Mouse (Mus musculus) hindbrain, embryonic 12.5 days (tissue): Measurements from ENCODE around the gene Baiap2l2. TPM values are rescaled to one million over a fixed set of nuclear protein-coding genes. Genes with fewer than 3 reads are reported as not detected.
"Not testable (repeated sequence)": the region's sequence is repeated elsewhere in the genome, so short reads cannot be mapped to it uniquely, and the experiment has no call there.

Source experiments
- ATAC-seq: fragments of 200-750 bp; cut with Nextera tagmentation; 2 replicates; pipeline ENCODE4 v1.8.0; 2017; ENCODE audit warnings: moderate TSS enrichment; ENCODE audit not compliant: low FRiP score
- H3K27ac ChIP-seq: fragments of 300-500 bp; sonication (generic); 2 replicates; pipeline ENCODE4 v1.5.1; 2016; ENCODE audit warnings: mild to moderate bottlenecking
- H3K27me3 ChIP-seq: fragments of 300-500 bp; sonication (generic); 2 replicates; pipeline ENCODE4 v1.6.1; 2016; ENCODE audit warnings: mild to moderate bottlenecking
- H3K36me3 ChIP-seq: fragments of 300-500 bp; sonication (generic); 2 replicates; pipeline ENCODE4 v1.6.1; 2016; ENCODE audit warnings: mild to moderate bottlenecking
- H3K4me1 ChIP-seq: fragments of 300-500 bp; sonication (generic); 2 replicates; pipeline ENCODE4 v1.6.1; 2016
- H3K4me2 ChIP-seq: fragments of 300-500 bp; sonication (generic); replicated peaks from 2 replicates; pipeline ENCODE4 v1.6.1; 2016; ENCODE audit warnings: mild to moderate bottlenecking
- H3K4me3 ChIP-seq: fragments of 300-500 bp; sonication (generic); 2 replicates; pipeline ENCODE4 v1.5.1; 2016; ENCODE audit warnings: mild to moderate bottlenecking
- H3K9ac ChIP-seq: fragments of 300-500 bp; sonication (generic); 2 replicates; pipeline ENCODE4 v1.6.1; 2016; ENCODE audit warnings: mild to moderate bottlenecking, moderate library complexity
- H3K9me3 ChIP-seq: fragments of 300-500 bp; sonication (generic); replicated peaks from 2 replicates; pipeline ENCODE4 v1.6.1; 2016; ENCODE audit warnings: mild to moderate bottlenecking
- WGBS: fragments of 180-500 bp; shearing (Covaris S2); methylation state at CpG from one replicate; pipeline ENCODE4 v1.1.7; 2016; 5-methylcytosine and 5-hydroxymethylcytosine counted together
- polyA plus RNA-seq: library from polyadenylated mRNA; unstranded; fragments of >200 nt; fragmentation: Nextera tagmentation; extraction: Ambion mirVana; gene quantifications from 2 replicates; pipeline ENCODE4 v1.2.1, GENCODE M21; 2016

The Baiap2l2 gene
- polyA plus RNA-seq, 1 experiment from 2014 or later, result 0.92 TPM

GRCm38 (mm10) chr15:79251168-79251567 is 34.2 kb downstream of the Baiap2l2 start:
- no peak for ATAC-seq
- Histone ChIP-seq H3K27me3 (peaks cover 55% of the 10 kb centered on the region), H3K27ac (no peak overlapping the region), H3K36me3 (peaks cover 32% of the 10 kb centered on the region), H3K4me1 (peaks cover 11% of the 10 kb centered on the region), H3K4me3 (no peak overlapping the region), H3K9me3 (no peaks in the 10 kb centered on the region), H3K9ac (no peak overlapping the region), H3K4me2 (no peak overlapping the region)
- WGBS, result 59% methylated on average over 7 of the region's 7 CpGs

- peaks cover 50% of the 10 kb centered on the region for H3K27me3 ChIP-seq
- 83% methylated on average over 2 of the region's 2 CpGs for WGBS
These were observed 35.1 kb downstream of the Baiap2l2 start for GRCm38 (mm10) chr15:79250236-79250635.

GRCm38 (mm10) chr15:79245321-79245720 is 40.0 kb downstream of the Baiap2l2 start:
- Histone ChIP-seq H3K9ac (no peak overlapping the region), H3K9me3 (no peaks in the 10 kb centered on the region), H3K4me2 (no peak overlapping the region), H3K4me1 (peaks cover 5% of the 10 kb centered on the region; the same call in 1 of the 2 replicates), H3K36me3 (peaks cover 68% of the 10 kb centered on the region), H3K4me3 (no peak overlapping the region), H3K27me3 (peaks cover 3% of the 10 kb centered on the region), H3K27ac (no peak overlapping the region)
- no peak for ATAC-seq
- WGBS, result 93% methylated on average over 3 of the region's 3 CpGs

More at GRCm38 (mm10) chr15:79250236-79250635, 35.1 kb downstream of the Baiap2l2 start:
- Histone ChIP-seq H3K4me2 (no peak overlapping the region), H3K9me3 (no peaks in the 10 kb centered on the region), H3K4me1 (peaks cover 11% of the 10 kb centered on the region), H3K27ac (no peak overlapping the region), H3K9ac (no peak overlapping the region), H3K36me3 (peaks cover 41% of the 10 kb centered on the region), H3K4me3 (no peak overlapping the region)
- no peak for ATAC-seq

- Histone ChIP-seq H3K4me1 (peaks cover 5% of the 10 kb centered on the region; the same call in 1 of the 2 replicates), H3K9me3 (no peaks in the 10 kb centered on the region), H3K4me3 (no peak overlapping the region), H3K27me3 (no peaks in the 10 kb centered on the region; the same call in 1 of the 2 replicates), H3K4me2 (no peak overlapping the region), H3K27ac (no peak overlapping the region), H3K36me3 (peaks cover 74% of the 10 kb centered on the region), H3K9ac (no peak overlapping the region)
- WGBS, result 72% methylated on average over 7 of the region's 7 CpGs
- no peak for ATAC-seq
These were observed 41.1 kb downstream of the Baiap2l2 start for GRCm38 (mm10) chr15:79244071-79244893.

- Histone ChIP-seq H3K4me1 (peaks cover 5% of the 10 kb centered on the region; the same call in 1 of the 2 replicates), H3K27me3 (no peaks in the 10 kb centered on the region), H3K4me3 (no peak overlapping the region), H3K27ac (peak overlapping the region; percentile 31; the same call in 1 of the 2 replicates), H3K9ac (no peak overlapping the region), H3K9me3 (no peaks in the 10 kb centered on the region), H3K4me2 (no peak overlapping the region), H3K36me3 (peaks cover 70% of the 10 kb centered on the region)
- WGBS, result 26% methylated on average over 10 of the region's 10 CpGs
- ATAC-seq, result peak; percentile 97
These were observed 41.9 kb downstream of the Baiap2l2 start for GRCm38 (mm10) chr15:79243234-79244042.

GRCm38 (mm10) chr15:79242574-79243233 is 42.6 kb downstream of the Baiap2l2 start:
- peaks cover 70% of the 10 kb centered on the region for H3K36me3 ChIP-seq
- no peak overlapping the region for H3K9ac ChIP-seq
- ATAC-seq, result peak; percentile 60
- H3K9me3 ChIP-seq, result no peaks in the 10 kb centered on the region
- H3K4me3 ChIP-seq, result no peak overlapping the region
- H3K27ac ChIP-seq, result no peak overlapping the region
- H3K4me1 ChIP-seq, result peaks cover 5% of the 10 kb centered on the region; the same call in 1 of the 2 replicates
- H3K4me2 ChIP-seq, result no peak overlapping the region
- no peaks in the 10 kb centered on the region for H3K27me3 ChIP-seq
- 78% methylated on average over 13 of the region's 13 CpGs for WGBS

GRCm38 (mm10) chr15:79238036-79238435 is 47.3 kb downstream of the Baiap2l2 start:
- no peak overlapping the region for H3K27ac ChIP-seq
- no peak overlapping the region for H3K4me3 ChIP-seq
- no peaks in the 10 kb centered on the region for H3K27me3 ChIP-seq
- H3K9ac ChIP-seq, result no peak overlapping the region
- no peaks in the 10 kb centered on the region for H3K4me1 ChIP-seq
- no peak for ATAC-seq
- 80% methylated on average over 6 of the region's 6 CpGs for WGBS
- H3K9me3 ChIP-seq, result no peaks in the 10 kb centered on the region
- H3K36me3 ChIP-seq, result peaks cover 76% of the 10 kb centered on the region
- H3K4me2 ChIP-seq, result no peak overlapping the region

- WGBS, result 90% methylated on average over 9 of the region's 9 CpGs
- Histone ChIP-seq H3K27ac (no peak overlapping the region), H3K4me1 (0 out of 2 replicates have a peak, but pooled peaks cover under 1% of the 10 kb centered on the region), H3K4me3 (no peak overlapping the region), H3K27me3 (no peaks in the 10 kb centered on the region), H3K4me2 (no peak overlapping the region), H3K9me3 (no peaks in the 10 kb centered on the region), H3K9ac (no peak overlapping the region), H3K36me3 (peaks cover 76% of the 10 kb centered on the region)
- ATAC-seq, result no peak
These were observed 50.1 kb downstream of the Baiap2l2 start for GRCm38 (mm10) chr15:79235268-79235667.

- H3K4me2 ChIP-seq, result peak within 1 kb of the TSS; percentile 97
- H3K4me3 ChIP-seq, result peak within 1 kb of the TSS; percentile 77
- peaks cover 25% of the 10 kb centered on the region for H3K36me3 ChIP-seq
- no peaks in the 10 kb centered on the region for H3K9me3 ChIP-seq
- H3K9ac ChIP-seq, result peak within 1 kb of the TSS; percentile 93
- WGBS, result 1% methylated on average over 51 of the region's 51 CpGs
- ATAC-seq, result peak; percentile 88
- no peaks in the 10 kb centered on the region for H3K27me3 ChIP-seq
- H3K4me1 ChIP-seq, result peaks cover 18% of the 10 kb centered on the region
- peak within 1 kb of the TSS; percentile 98 for H3K27ac ChIP-seq
These were observed 56.1 kb downstream of the Baiap2l2 start, which contains the start of the genes Pick1 and Gm49486 for GRCm38 (mm10) chr15:79229058-79229821. Gene Pick1 (plus strand): TSS chr15:79229173. Gene Gm49486 (plus strand): TSS chr15:79229391.

GRCm38 (mm10) chr15:79225780-79226179 is 59.6 kb downstream of the Baiap2l2 start:
- H3K4me2 ChIP-seq, H3K27ac ChIP-seq, ATAC-seq, H3K9me3 ChIP-seq, H3K9ac ChIP-seq, H3K4me3 ChIP-seq, H3K36me3 ChIP-seq, H3K27me3 ChIP-seq: not testable (repeated sequence)
- H3K4me1 ChIP-seq, result peaks cover 27% of the 10 kb centered on the region
- 78% methylated on average over 2 of the region's 2 CpGs for WGBS

- Histone ChIP-seq H3K27ac (no peak overlapping the region), H3K36me3 (no peaks in the 10 kb centered on the region), H3K4me1 (peaks cover 22% of the 10 kb centered on the region), H3K4me3 (no peak overlapping the region), H3K27me3 (no peaks in the 10 kb centered on the region), H3K9me3 (no peaks in the 10 kb centered on the region), H3K9ac (no peak overlapping the region), H3K4me2 (peak overlapping the region; percentile 17; the same call in 1 of the 2 replicates)
- ATAC-seq, result peak; percentile 42
- 5% methylated on average over 5 of the region's 5 CpGs for WGBS
These were observed 60.7 kb downstream of the Baiap2l2 start for GRCm38 (mm10) chr15:79224685-79225084.
